Mouse (Mus musculus): ENCODE measurements around the gene Txk. TPM values are rescaled to one million over a fixed set of nuclear protein-coding genes. Genes with fewer than 3 reads are reported as not detected.

Gene Txk
- polyA plus RNA-seq, 1 experiment: 0.82 TPM

DNA sequence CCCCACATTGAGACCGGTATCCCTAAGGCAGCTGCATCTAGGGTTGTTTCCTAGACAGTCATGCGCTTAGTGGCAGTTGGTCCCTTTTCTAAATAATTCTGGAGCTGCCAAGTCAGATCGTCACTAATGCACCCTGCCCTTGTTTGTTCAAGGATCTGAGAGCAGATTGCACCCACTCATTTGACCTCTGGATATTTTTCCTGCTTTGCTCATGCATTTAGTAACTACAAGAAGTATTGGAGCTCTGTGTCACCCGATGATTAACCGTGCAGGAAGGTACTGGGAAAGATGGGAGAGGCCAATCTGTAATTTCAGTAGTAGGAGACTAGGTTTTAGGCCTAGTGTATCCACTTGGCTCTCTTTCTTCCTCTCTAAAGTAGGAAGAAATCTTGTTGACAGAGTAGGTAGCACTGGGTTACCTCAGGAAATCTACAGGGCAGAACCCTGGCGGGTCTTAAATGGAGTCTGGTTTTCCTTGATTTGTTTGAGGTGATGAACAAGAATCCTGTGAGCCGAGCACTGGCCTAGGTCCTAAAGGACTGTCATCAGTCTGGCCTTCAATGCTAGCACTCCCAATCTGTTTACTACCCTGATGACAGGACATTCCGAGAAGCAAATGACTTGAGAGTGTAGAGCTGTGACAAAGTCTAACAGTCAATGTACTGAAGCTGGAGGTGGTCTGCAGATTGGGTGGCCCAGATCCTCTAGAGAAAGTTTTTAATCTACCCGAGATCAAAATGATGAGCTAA lies 103.4 kb downstream of the Txk start:
- WGBS: 38% methylated on average over 9 of the region's 9 CpGs
- no peak for DNase-seq (ENCODE audit: low read depth, low spot score)

DNA sequence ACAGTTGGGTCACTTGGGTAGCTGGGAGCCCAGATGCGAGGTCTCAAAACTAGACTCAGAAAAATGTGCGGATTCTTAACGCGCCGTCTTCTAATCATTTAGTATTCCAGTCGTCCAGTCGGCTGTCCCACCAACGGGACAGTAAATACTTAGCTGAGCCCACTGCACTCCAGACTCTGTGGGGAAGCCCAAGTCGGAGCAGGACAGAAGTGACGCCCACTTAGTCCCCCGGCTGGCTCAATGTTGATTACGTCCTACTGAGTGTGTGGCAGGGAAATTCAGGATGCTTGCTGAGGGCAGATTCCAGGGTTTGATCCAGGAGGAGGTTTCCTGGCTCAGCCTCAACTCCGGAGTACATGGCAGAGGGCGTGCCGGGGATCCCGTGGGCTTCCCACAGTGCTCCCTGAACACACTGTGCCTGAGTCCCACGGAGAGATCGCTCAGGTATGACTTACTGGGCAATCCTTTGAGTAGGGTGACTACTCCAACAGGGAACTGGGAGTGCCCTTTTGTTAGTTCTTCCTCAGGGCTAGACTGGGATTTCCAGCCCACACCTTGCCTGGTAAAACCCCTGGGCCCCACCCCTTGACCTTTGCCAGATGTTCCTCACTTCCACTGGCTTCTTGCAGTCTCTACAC lies 104.5 kb downstream of the Txk start:
- DNase-seq (ENCODE audit: low read depth, low spot score): peak; percentile 77
- 4% methylated on average over 18 of the region's 18 CpGs for whole genome bisulfite sequencing

DNA sequence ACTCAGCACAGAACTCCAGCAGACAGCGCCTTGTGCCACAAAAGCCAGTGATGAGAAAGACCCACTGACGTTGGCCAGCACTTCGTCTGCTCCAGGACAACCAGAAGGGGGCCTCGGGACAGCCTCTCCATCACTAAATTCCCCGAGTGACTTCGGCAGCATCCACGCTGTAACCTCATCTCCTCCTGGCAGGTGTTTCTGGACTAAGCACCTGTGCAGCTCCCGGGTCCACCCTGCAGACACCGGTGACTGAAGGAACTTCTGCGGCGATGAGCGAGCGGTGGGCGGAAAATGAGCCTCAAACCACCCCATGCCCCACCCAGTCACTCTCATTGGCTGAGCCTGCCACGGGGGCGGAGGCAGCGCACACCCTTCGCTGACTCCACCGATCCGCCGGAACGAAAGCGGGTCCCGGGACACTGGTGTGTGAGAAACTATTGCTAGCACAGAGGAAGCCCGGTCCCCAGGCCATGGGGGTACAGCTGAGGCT lies 105.1 kb downstream of the Txk start, which contains the start of gene Nipal1:
Nipal1 (plus strand) TSS at position 378 of the 490 bp plus-strand sequence.
- peak; percentile 81 for DNase-seq (ENCODE audit: low read depth, low spot score)
- WGBS: 0% methylated on average over 25 of the region's 25 CpGs

DNA sequence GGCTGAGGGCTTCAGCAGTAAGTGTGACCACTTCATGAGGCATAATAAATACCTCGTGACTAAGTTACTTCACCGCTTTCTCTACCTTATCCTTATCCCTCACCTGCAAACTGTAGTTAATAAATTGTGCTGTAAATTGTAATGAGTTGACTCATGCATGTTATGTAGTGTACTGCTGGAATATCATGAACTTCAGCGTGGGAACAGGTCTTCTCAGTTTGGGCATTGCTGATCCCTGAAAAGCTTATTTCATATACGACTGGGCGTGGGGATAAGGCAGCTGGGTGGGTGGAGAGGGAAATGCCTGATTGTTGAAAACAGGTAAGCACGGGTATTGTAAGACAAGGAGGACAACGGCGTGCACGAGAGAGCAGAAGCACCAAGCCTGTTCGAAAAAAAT lies 105.6 kb downstream of the Txk start:
- 10% methylated on average over 10 of the region's 10 CpGs for WGBS

DNA sequence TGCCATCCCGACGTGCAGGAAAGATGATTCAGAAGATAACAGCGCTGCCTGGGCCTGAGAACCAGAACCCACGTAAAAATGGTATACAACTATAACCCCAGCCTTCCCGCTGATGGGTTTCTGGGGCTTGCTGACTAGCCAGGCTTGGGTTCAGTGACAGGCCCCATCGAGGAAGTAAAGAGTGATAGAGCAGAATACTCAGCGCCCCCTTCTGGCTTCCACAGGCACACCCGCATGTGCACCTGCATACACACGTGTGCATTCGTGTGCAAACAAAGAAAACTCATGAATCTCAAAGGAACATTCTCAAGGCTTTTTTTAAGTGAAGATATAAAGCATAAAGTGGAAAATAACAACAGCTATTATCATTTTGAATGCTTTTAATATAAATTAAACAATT lies 106.4 kb downstream of the Txk start:
- 45% methylated on average over 10 of the region's 10 CpGs for WGBS
- DNase-seq (ENCODE audit: low read depth, low spot score): no peak

More for the DNA sequence above, 105.6 kb downstream of the Txk start:
- DNase-seq (ENCODE audit: low read depth, low spot score): no peak

Other genes with a start within 250 kb of the Txk start
- gene Corin, start 248.3 kb downstream of the Txk start, polyA plus RNA-seq (2012; rRNA removed): not detected in 2 replicates
- gene Nfxl1, start 193.1 kb downstream of the Txk start, polyA plus RNA-seq (2012; rRNA removed): 9.1 and 10.9 TPM in 2 replicates
- gene Zar1, start 171.5 kb downstream of the Txk start, polyA plus RNA-seq (2012; rRNA removed): not detected in 2 replicates
- not detected in 2 replicates for gene Gm5868, start 165.2 kb downstream of the Txk start, polyA plus RNA-seq (2012; rRNA removed)
- not detected in 2 replicates for gene Cnga1, start 108.5 kb downstream of the Txk start, polyA plus RNA-seq (2012; rRNA removed)
- gene Nipal1, start 105.0 kb downstream of the Txk start, polyA plus RNA-seq (2012; rRNA removed): 8.1 and 9.7 TPM in 2 replicates
- gene Tec, start 115.7 kb upstream of the Txk start, polyA plus RNA-seq (2012; rRNA removed): 7.8 and 8.4 TPM in 2 replicates
- gene Slain2, start 161.5 kb upstream of the Txk start, polyA plus RNA-seq (2012; rRNA removed): 14.8 and 21.1 TPM in 2 replicates
- not detected in 2 replicates for gene Gm10135, start 221.9 kb upstream of the Txk start, polyA plus RNA-seq (2012; rRNA removed)